Mouse (Mus musculus): ENCODE results near the gene Nxph2. TPM values are rescaled to one million over a fixed set of nuclear protein-coding genes. Genes with fewer than 3 reads are reported as not detected.

Nxph2 gene
- not detected in 2 replicates for polyA plus RNA-seq (2012; rRNA removed; ENCODE audit: low replicate concordance)

GRCm38 (mm10) chr2:23320746-23321585 is at the start of gene Nxph2:
Gene Nxph2, plus strand, starts transcription at chr2:23321246.

Other genes with a start within 250 kb of the Nxph2 start
- 0.04 and 0.19 TPM in 2 replicates for gene Mastl, start 165.2 kb upstream of the Nxph2 start, polyA plus RNA-seq (2012; rRNA removed; ENCODE audit: low replicate concordance)
- gene Yme1l1, start 164.9 kb upstream of the Nxph2 start, polyA plus RNA-seq (2012; rRNA removed; ENCODE audit: low replicate concordance) = 1.9 and 7.5 TPM in 2 replicates
- not detected in 2 replicates for gene 4931423N10Rik, start 113.8 kb upstream of the Nxph2 start, polyA plus RNA-seq (2012; rRNA removed; ENCODE audit: low replicate concordance)

Data from mammary gland, adult 2 months (tissue).